10 mouse cellular contexts compared by ENCODE assay signal in genomic region chr10:117397106-117397625, GRCm38 (mm10). TPM values are rescaled to one million over a fixed set of nuclear protein-coding genes. Genes with fewer than 3 reads are reported as not detected.
DNase-seq lines count a peak whose midpoint lies in the region; ATAC-seq and TF ChIP-seq lines count a peak whose summit lies in the region.
"Had no signal": no experiment of that assay in that cellular context is flagged by ENCODE, and none has a peak within 500 bp of the region (broad histone marks: within the 10 kb centered on the region; RNA-seq: fewer than 3 reads in every experiment).

No protein-coding gene starts in this region.

- DNase-seq in gastrocnemius, adult 2 months: no peak
- DNase-seq in gastrocnemius, adult 18-20 months (ENCODE audit: low spot score): no peak
- peak; percentile 53 to 69 for DNase-seq in left cerebral cortex, adult 18-20 months (ENCODE audit: low spot score in 2 of 2)
- DNase-seq in left cerebral cortex, adult 11 months (ENCODE audit: low spot score): no peak
- no peak for DNase-seq in cerebellum, postnatal 4 days (ENCODE audit: low spot score in 2 of 2)
- DNase-seq in ovary, postnatal 10 days (ENCODE audit: low spot score): no peak

- H3K4me1 ChIP-seq in embryonic facial prominence, embryonic 12.5 days: peaks cover 9% of the 10 kb centered on the region

- no peak overlapping the region for H3K27ac ChIP-seq in gastrocnemius, adult 2 months
- H3K27ac ChIP-seq in embryonic facial prominence, embryonic 12.5 days: no peak overlapping the region
- H3K27ac ChIP-seq: liver, embryonic 14.5 days had no signal

- H3K4me2 ChIP-seq in embryonic facial prominence, embryonic 12.5 days (replicated peaks): peak overlapping the region; percentile 37

- WGBS in embryonic facial prominence, embryonic 12.5 days: 61% methylated on average over 9 of the region's 10 CpGs

- no peak overlapping the region for H3K9ac ChIP-seq in embryonic facial prominence, embryonic 12.5 days
- H3K9ac ChIP-seq: liver, embryonic 14.5 days had no signal

- no peaks in the 10 kb centered on the region for H3K36me3 ChIP-seq in embryonic facial prominence, embryonic 12.5 days

- ATAC-seq in embryonic facial prominence, embryonic 12.5 days (ENCODE audit: insufficient number of reproducible peaks, insufficient read depth, low FRiP score, low TSS enrichment): no peak
- ATAC-seq in megakaryocyte progenitor cell, adult 5-6 weeks (replicated peaks; ENCODE audit: poor library complexity): peak; percentile 42
- ATAC-seq: hindbrain, embryonic 16.5 days had no signal

- H3K27me3 ChIP-seq in embryonic facial prominence, embryonic 12.5 days: no peaks in the 10 kb centered on the region

- 0 out of 2 replicates have a peak overlapping the region, but pooled peaks have one; percentile 28 for H3K4me3 ChIP-seq in gastrocnemius, adult 2 months
- H3K4me3 ChIP-seq in embryonic facial prominence, embryonic 12.5 days: no peak overlapping the region

- TF ChIP-seq CTCF in gastrocnemius, adult 2 months (IDR thresholded peaks at IDR 0.05): no peak

- intact Hi-C loops in gastrocnemius, adult 2 months (cut with DNase I): no loop called here

- no peaks in the 10 kb centered on the region for H3K9me3 ChIP-seq in embryonic facial prominence, embryonic 12.5 days

RNA-seq across cellular contexts. Expression of gene Cpsf6, which starts 17.4 kb away (rescaled TPM):
- 10 to 100 TPM; 21.8 to 26.0 TPM for total RNA-seq in gastrocnemius, adult 2 months (2021)
- 10 to 100 TPM; 18.1 to 22.0 TPM for total RNA-seq in gastrocnemius, adult 18-20 months (2021)
- 100 to 1,000 TPM; 109 to 117 TPM for total RNA-seq in left cerebral cortex, adult 18-20 months (2021)
- 210 and 213 TPM in 2 replicates for polyA plus RNA-seq in embryonic facial prominence, embryonic 12.5 days (2016; fragmentation: Nextera tagmentation; extraction: Ambion mirVana)
- total RNA-seq in megakaryocyte progenitor cell, adult 5-6 weeks (2015): 103 and 107 TPM in 2 replicates
- total RNA-seq in megakaryocyte progenitor cell, adult 5-6 weeks (2017): 108 and 138 TPM in 2 replicates

Comparison
In these comparisons a context has a peak if more than half of its experiments do, and no peak if none do; other contexts are left out.
1. DNase-seq: peak in left cerebral cortex, adult 18-20 months (2 of 2); none in gastrocnemius, adult 2 months (single experiment), gastrocnemius, adult 18-20 months (single experiment), left cerebral cortex, adult 11 months (single experiment), cerebellum, postnatal 4 days (0 of 2) and ovary, postnatal 10 days (single experiment).